Mouse (Mus musculus) C2C12 (cell line): Measurements from ENCODE around the gene Rec114. TPM values are rescaled to one million over a fixed set of nuclear protein-coding genes. Genes with fewer than 3 reads are reported as not detected.

ENCODE experiments used
- H3K27me3 ChIP-seq: one replicate; pipeline ENCODE4 v1.6.1; 2011; ENCODE audit not compliant: control insufficient read depth, insufficient read depth, insufficient read length
- H3K36me3 ChIP-seq: one replicate; pipeline ENCODE4 v1.6.1; 2011; ENCODE audit not compliant: control insufficient read depth, insufficient read depth
- H3K4me3 ChIP-seq: one replicate; pipeline ENCODE4 v1.5.1; 2011; ENCODE audit warnings: mild to moderate bottlenecking, control low read depth; ENCODE audit not compliant: poor library complexity, insufficient read depth, severe bottlenecking
- H3K79me2 ChIP-seq: one replicate; pipeline ENCODE4 v1.6.1; 2011; ENCODE audit not compliant: control insufficient read depth, insufficient read depth
- H3K79me3 ChIP-seq: one replicate; pipeline ENCODE4 v1.6.1; 2011; ENCODE audit warnings: low read depth, control low read depth
- H3ac ChIP-seq: one replicate; pipeline ENCODE3; 2011; ENCODE audit warnings: low read depth; ENCODE audit not compliant: control insufficient read depth, insufficient read length
- CEBPB ChIP-seq: IDR thresholded peaks from one replicate; pipeline ENCODE4 v1.6.1; 2011; ENCODE audit warnings: low read depth, mild to moderate bottlenecking, control low read depth, moderate library complexity
- CTCF ChIP-seq: IDR thresholded peaks from one replicate; pipeline ENCODE4 v1.5.1; 2011; ENCODE audit not compliant: control insufficient read depth, insufficient read depth, insufficient read length
- FOSL1 ChIP-seq: IDR thresholded peaks from one replicate; pipeline ENCODE4 v1.8.0; 2011; ENCODE audit warnings: mild to moderate bottlenecking, low read length; ENCODE audit not compliant: poor library complexity, insufficient read depth, severe bottlenecking
- MAX ChIP-seq: IDR thresholded peaks from one replicate; pipeline ENCODE4 v1.6.1; 2011; ENCODE audit warnings: mild to moderate bottlenecking, control low read depth
- MYOD1 ChIP-seq: IDR thresholded peaks from one replicate; pipeline ENCODE4 v1.6.1; 2011; ENCODE audit warnings: low read depth; ENCODE audit not compliant: control insufficient read depth, insufficient read length
- MYOG ChIP-seq: IDR thresholded peaks from one replicate; pipeline ENCODE4 v1.6.1; 2011; ENCODE audit not compliant: control insufficient read depth, insufficient read length; ENCODE audit errors: extremely low read depth
- USF1 ChIP-seq: IDR thresholded peaks from one replicate; pipeline ENCODE4 v1.6.1; 2011; ENCODE audit warnings: low read depth, mild to moderate bottlenecking, control low read depth, moderate library complexity
- polyA plus RNA-seq: library from polyadenylated mRNA; unstranded; fragments of >200 nt; fragmentation: generic; extraction: Trizol; gene quantifications from one replicate; pipeline ENCODE4 v1.2.1, GENCODE M21; 2012; ENCODE audit warnings: missing spikeins

Gene Rec114
- polyA plus RNA-seq, 1 experiment = 1.1 TPM

- H3K27me3 ChIP-seq = no peaks in the 10 kb centered on the region
- H3ac ChIP-seq = no peak overlapping the region
- no peaks in the 10 kb centered on the region for H3K79me3 ChIP-seq
- no peaks in the 10 kb centered on the region for H3K79me2 ChIP-seq
- H3K4me3 ChIP-seq = no peak overlapping the region
- TF ChIP-seq FOSL1 = no peak
- no peak for TF ChIP-seq CEBPB
- TF ChIP-seq MYOD1 = no peak
- TF ChIP-seq CTCF = no peak
- no peak for TF ChIP-seq MYOG
- TF ChIP-seq USF1 = no peak
- TF ChIP-seq MAX = no peak
- peaks cover 69% of the 10 kb centered on the region for H3K36me3 ChIP-seq
Measured at GRCm38 (mm10) chr9:58656824-58657223, 86.9 kb downstream of the Rec114 start.

GRCm38 (mm10) chr9:58656396-58656795, 87.4 kb downstream of the Rec114 start:
- Histone ChIP-seq H3K36me3 (peaks cover 70% of the 10 kb centered on the region), H3ac (no peak overlapping the region), H3K27me3 (no peaks in the 10 kb centered on the region), H3K79me3 (no peaks in the 10 kb centered on the region), H3K4me3 (no peak overlapping the region), H3K79me2 (no peaks in the 10 kb centered on the region)
- TF ChIP-seq MAX = no peak
- no peak for TF ChIP-seq CEBPB
- TF ChIP-seq MYOG = no peak
- TF ChIP-seq FOSL1 = no peak
- no peak for TF ChIP-seq USF1
- no peak for TF ChIP-seq MYOD1
- no peak for TF ChIP-seq CTCF

GRCm38 (mm10) chr9:58654494-58654893, 89.3 kb downstream of the Rec114 start:
- H3ac ChIP-seq = no peak overlapping the region
- H3K79me2 ChIP-seq = no peaks in the 10 kb centered on the region
- TF ChIP-seq MAX (no peak), MYOG (no peak), FOSL1 (no peak), CEBPB (no peak), CTCF (no peak), MYOD1 (no peak), USF1 (no peak)
- H3K36me3 ChIP-seq = peaks cover 75% of the 10 kb centered on the region
- H3K4me3 ChIP-seq = no peak overlapping the region
- no peaks in the 10 kb centered on the region for H3K79me3 ChIP-seq
- no peaks in the 10 kb centered on the region for H3K27me3 ChIP-seq

GRCm38 (mm10) chr9:58651993-58652392, 91.8 kb downstream of the Rec114 start:
- H3K27me3 ChIP-seq = no peaks in the 10 kb centered on the region
- TF ChIP-seq MYOD1 (no peak), MAX (no peak), USF1 (no peak), FOSL1 (no peak), MYOG (no peak), CTCF (no peak), CEBPB (no peak)
- H3K4me3 ChIP-seq = no peak overlapping the region
- H3K79me2 ChIP-seq = no peaks in the 10 kb centered on the region
- no peak overlapping the region for H3ac ChIP-seq
- peaks cover 5% of the 10 kb centered on the region for H3K79me3 ChIP-seq
- peaks cover 66% of the 10 kb centered on the region for H3K36me3 ChIP-seq

GRCm38 (mm10) chr9:58649265-58649626, 94.5 kb downstream of the Rec114 start:
- H3K79me3 ChIP-seq = peaks cover 5% of the 10 kb centered on the region
- H3K27me3 ChIP-seq = no peaks in the 10 kb centered on the region
- H3K36me3 ChIP-seq = peaks cover 75% of the 10 kb centered on the region
- no peak overlapping the region for H3ac ChIP-seq
- TF ChIP-seq MYOG (no peak), MAX (no peak), MYOD1 (no peak), FOSL1 (no peak), CTCF (no peak), USF1 (no peak), CEBPB (no peak)
- H3K4me3 ChIP-seq = no peak overlapping the region
- H3K79me2 ChIP-seq = peaks cover 9% of the 10 kb centered on the region

- Histone ChIP-seq H3K36me3 (peaks cover 78% of the 10 kb centered on the region), H3K27me3 (no peaks in the 10 kb centered on the region), H3K79me3 (peaks cover 5% of the 10 kb centered on the region), H3ac (no peak overlapping the region), H3K79me2 (peaks cover 9% of the 10 kb centered on the region), H3K4me3 (no peak overlapping the region)
- no peak for TF ChIP-seq CTCF
- TF ChIP-seq USF1 = no peak
- no peak for TF ChIP-seq MYOG
Measured at GRCm38 (mm10) chr9:58648406-58649264, 95.1 kb downstream of the Rec114 start.
